Mouse (Mus musculus): ENCODE data around the gene Cdk5. TPM values are rescaled to one million over a fixed set of nuclear protein-coding genes. Genes with fewer than 3 reads are reported as not detected.

The Cdk5 gene
- polyA plus RNA-seq (2015; fragmentation: Nextera tagmentation; extraction: Ambion mirVana): 37.0 and 38.1 TPM in 2 replicates

DNA sequence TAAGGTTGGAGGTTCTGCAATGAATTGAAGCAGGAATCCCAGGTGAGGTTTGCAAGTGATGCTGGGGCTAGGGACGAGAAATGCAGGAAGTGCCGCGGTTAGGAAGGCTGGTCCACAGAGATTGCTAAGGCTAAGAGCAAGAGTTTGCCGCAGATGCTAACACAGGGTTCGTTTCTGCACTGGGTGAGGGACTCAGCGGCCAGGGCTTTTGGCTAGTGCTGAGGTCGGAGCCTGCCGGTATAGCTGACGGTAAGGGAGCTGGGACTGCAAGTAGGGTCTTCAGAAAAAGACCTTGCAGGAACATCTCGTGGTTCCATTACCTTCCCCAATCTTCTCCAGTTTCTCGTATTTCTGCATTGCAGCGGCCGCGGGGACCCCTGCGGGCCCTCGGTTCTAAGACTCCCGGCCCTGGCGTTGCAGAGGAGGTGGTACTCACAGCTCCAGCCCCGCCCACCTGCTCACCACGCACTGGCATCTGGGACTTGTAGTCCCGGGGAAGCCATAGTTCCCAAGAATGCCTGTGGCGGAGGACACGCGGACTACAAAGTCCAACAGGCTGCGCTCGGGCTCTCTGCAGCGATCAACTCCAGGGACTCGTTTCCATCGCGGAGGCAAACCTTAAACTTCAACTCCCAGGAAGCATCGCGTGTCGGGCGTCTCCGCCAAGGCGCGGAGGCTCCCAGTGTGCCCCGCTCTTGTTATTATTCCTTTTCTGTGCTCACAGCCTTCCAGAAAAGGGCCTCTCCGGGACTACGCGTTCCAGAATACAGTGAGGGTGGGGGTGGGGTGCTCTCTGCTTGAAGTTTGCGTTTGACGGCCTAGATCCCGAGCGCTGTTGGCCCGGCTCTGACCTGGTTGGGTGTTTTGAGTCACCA lies at the start of gene Cdk5, which contains the start of gene Slc4a2:
TSS of gene Cdk5 (minus strand) at position 402 of the 875 bp plus-strand sequence.
TSS of gene Slc4a2 (plus strand) at position 709 of the 875 bp plus-strand sequence.
- under 1% methylated on average over 46 of the region's 46 CpGs for WGBS
- H3K4me2 ChIP-seq (ENCODE audit: low read depth, low read length): peak within 1 kb of the TSS; percentile 86
- H3K27me3 ChIP-seq (replicated peaks; ENCODE audit: control insufficient read depth, insufficient read depth, low read length): no peaks in the 10 kb centered on the region
- peak; percentile 89 for ATAC-seq
- peaks cover 27% of the 10 kb centered on the region for H3K4me1 ChIP-seq (ENCODE audit: control insufficient read depth, insufficient read depth, low read length)
- peak within 1 kb of the TSS; percentile 76 for H3K4me3 ChIP-seq (ENCODE audit: low read length)
- H3K9me3 ChIP-seq (ENCODE audit: control insufficient read depth, low read length): no peaks in the 10 kb centered on the region
- H3K36me3 ChIP-seq (ENCODE audit: control insufficient read depth, insufficient read depth, low read length): no peaks in the 10 kb centered on the region
- H3K27ac ChIP-seq (ENCODE audit: low read length): peak within 1 kb of the TSS; percentile 98
- H3K9ac ChIP-seq (ENCODE audit: low read depth, low read length): peak within 1 kb of the TSS; percentile 81

DNA sequence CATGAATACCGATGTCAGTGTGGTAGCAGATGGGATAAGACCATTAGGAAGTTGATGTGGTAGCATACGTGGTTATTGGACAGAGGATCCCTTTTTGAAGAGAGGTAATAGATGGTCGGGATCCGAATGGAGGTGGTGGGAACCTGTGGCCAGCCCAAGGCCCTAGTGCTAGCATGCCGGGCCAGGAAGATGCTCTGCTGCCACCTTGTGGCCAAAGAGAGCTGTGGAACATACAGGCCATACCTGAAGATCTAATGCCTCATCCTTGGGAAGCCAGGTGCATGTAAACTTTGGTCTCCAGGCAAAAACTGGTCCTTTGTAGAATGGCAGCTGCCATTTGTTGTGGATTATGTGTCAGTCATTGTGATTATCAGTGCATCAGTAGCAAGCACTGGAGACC lies 47.3 kb upstream of the Cdk5 start:
- WGBS: 11% methylated on average over 5 of the region's 5 CpGs
- H3K27ac ChIP-seq (ENCODE audit: low read length): no peak overlapping the region
- peak; percentile 42; the same call in 1 of the 2 replicates for ATAC-seq
- H3K36me3 ChIP-seq (ENCODE audit: control insufficient read depth, insufficient read depth, low read length): 0 out of 2 replicates have a peak, but pooled peaks cover 2% of the 10 kb centered on the region
- no peak overlapping the region for H3K9ac ChIP-seq (ENCODE audit: low read depth, low read length)
- peaks cover 32% of the 10 kb centered on the region for H3K4me1 ChIP-seq (ENCODE audit: control insufficient read depth, insufficient read depth, low read length)
- H3K4me2 ChIP-seq (ENCODE audit: low read depth, low read length): no peak overlapping the region
- H3K27me3 ChIP-seq (replicated peaks; ENCODE audit: control insufficient read depth, insufficient read depth, low read length): peaks cover 6% of the 10 kb centered on the region; the same call in 1 of the 2 replicates
- no peak overlapping the region for H3K4me3 ChIP-seq (ENCODE audit: low read length)
- H3K9me3 ChIP-seq (ENCODE audit: control insufficient read depth, low read length): no peaks in the 10 kb centered on the region

DNA sequence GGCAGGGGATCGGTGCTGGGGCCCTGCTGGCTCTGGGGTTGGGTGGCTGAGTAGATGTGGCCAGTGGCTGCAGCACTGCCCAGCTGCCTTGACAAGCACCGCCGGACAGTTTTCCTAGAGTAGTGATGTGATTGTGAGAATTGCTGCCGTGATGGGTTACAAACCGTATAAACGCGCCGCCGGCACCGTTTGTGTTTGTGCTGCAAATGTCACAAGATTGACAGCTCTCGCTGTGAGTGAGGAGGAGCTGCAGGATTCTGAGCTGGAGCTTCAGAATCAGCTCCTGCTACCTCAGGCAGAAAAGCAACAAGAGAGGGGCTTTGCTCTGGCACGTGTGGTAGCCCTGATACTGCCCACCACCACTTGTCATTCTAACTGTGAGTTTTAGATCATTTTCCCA lies 43.4 kb upstream of the Cdk5 start:
- Histone ChIP-seq H3K4me2 (ENCODE audit: low read depth, low read length) (no peak overlapping the region), H3K27me3 (replicated peaks; ENCODE audit: control insufficient read depth, insufficient read depth, low read length) (no peaks in the 10 kb centered on the region), H3K9ac (ENCODE audit: low read depth, low read length) (no peak overlapping the region), H3K27ac (ENCODE audit: low read length) (no peak overlapping the region), H3K4me1 (ENCODE audit: control insufficient read depth, insufficient read depth, low read length) (0 out of 2 replicates have a peak, but pooled peaks cover 3% of the 10 kb centered on the region), H3K9me3 (ENCODE audit: control insufficient read depth, low read length) (no peaks in the 10 kb centered on the region), H3K36me3 (ENCODE audit: control insufficient read depth, insufficient read depth, low read length) (no peaks in the 10 kb centered on the region), H3K4me3 (ENCODE audit: low read length) (no peak overlapping the region)
- 66% methylated on average over 12 of the region's 12 CpGs for WGBS
- ATAC-seq: no peak

DNA sequence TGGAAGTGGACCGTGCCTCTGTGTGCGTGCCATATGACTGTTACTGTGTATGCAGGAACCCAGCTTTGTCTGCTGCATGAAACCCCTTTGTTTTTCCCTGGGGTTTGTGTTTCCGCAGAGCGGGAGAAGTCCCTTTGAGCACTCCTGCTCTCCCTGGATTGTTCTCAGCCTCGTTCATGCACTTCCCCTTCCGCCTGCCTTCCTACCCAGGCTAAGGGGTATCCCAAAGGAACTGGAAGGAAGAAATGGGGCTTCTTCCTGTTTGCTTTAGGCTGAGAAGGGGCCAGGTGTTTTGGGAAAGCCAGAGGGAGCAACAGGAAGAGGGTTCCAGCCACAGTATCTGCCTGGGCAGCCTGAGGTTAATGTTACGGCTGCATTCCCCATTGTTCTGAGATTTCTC lies 32.3 kb upstream of the Cdk5 start:
- no peaks in the 10 kb centered on the region for H3K27me3 ChIP-seq (replicated peaks; ENCODE audit: control insufficient read depth, insufficient read depth, low read length)
- H3K9ac ChIP-seq (ENCODE audit: low read depth, low read length): 0 out of 2 replicates have a peak overlapping the region, but pooled peaks have one; percentile 24
- no peak overlapping the region for H3K4me3 ChIP-seq (ENCODE audit: low read length)
- H3K4me2 ChIP-seq (ENCODE audit: low read depth, low read length): peak overlapping the region; percentile 7; the same call in 1 of the 2 replicates
- ATAC-seq: no peak
- H3K9me3 ChIP-seq (ENCODE audit: control insufficient read depth, low read length): no peaks in the 10 kb centered on the region
- peaks cover 40% of the 10 kb centered on the region for H3K4me1 ChIP-seq (ENCODE audit: control insufficient read depth, insufficient read depth, low read length)
- peak overlapping the region; percentile 50; the same call in 1 of the 2 replicates for H3K27ac ChIP-seq (ENCODE audit: low read length)
- 67% methylated on average over 7 of the region's 7 CpGs for WGBS
- no peaks in the 10 kb centered on the region for H3K36me3 ChIP-seq (ENCODE audit: control insufficient read depth, insufficient read depth, low read length)

DNA sequence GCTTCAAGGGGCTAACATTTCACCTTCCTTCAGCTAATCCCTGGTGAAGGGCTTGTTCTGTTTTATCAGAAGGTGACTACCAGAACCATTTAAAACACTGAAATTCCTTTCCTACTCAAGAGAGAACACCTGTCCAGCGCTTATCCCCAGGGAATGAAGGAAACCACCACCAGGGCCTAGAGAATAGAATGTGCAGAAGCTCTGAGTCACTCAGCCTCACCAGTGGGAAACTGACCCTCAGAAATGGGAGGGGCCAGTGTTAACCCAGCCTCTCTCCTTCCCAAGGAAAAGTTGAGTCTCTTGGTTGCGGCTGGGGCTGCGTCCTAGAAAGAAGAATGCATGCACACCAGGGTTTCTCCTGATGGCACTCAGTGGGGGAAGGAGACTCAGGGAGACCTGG lies 31.7 kb upstream of the Cdk5 start:
- H3K4me3 ChIP-seq (ENCODE audit: low read length): no peak overlapping the region
- H3K27me3 ChIP-seq (replicated peaks; ENCODE audit: control insufficient read depth, insufficient read depth, low read length): no peaks in the 10 kb centered on the region
- no peak for ATAC-seq
- H3K36me3 ChIP-seq (ENCODE audit: control insufficient read depth, insufficient read depth, low read length): no peaks in the 10 kb centered on the region
- H3K4me1 ChIP-seq (ENCODE audit: control insufficient read depth, insufficient read depth, low read length): peaks cover 40% of the 10 kb centered on the region
- H3K4me2 ChIP-seq (ENCODE audit: low read depth, low read length): peak overlapping the region; percentile 7; the same call in 1 of the 2 replicates
- peak overlapping the region; percentile 50; the same call in 1 of the 2 replicates for H3K27ac ChIP-seq (ENCODE audit: low read length)
- 0 out of 2 replicates have a peak overlapping the region, but pooled peaks have one; percentile 24 for H3K9ac ChIP-seq (ENCODE audit: low read depth, low read length)
- WGBS: 69% methylated on average over 3 of the region's 3 CpGs
- no peaks in the 10 kb centered on the region for H3K9me3 ChIP-seq (ENCODE audit: control insufficient read depth, low read length)

DNA sequence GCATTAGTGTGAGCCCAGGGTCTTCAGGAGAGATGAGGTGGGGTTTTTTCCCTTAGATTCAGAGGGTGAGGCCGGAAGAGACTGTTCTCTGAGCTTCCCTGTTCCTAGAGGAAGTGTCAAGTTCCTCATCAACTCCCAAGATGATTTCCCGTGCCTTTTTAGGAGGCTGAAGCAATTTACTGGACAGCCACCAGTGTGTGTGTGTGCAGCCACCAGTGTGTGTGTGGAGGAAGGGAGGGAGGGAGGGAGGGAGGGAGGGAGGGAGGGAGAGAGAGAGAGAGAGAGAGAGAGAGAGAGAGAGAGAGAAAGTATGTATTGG lies 30.6 kb upstream of the Cdk5 start:
- no peak overlapping the region for H3K4me3 ChIP-seq (ENCODE audit: low read length)
- no peaks in the 10 kb centered on the region for H3K9me3 ChIP-seq (ENCODE audit: control insufficient read depth, low read length)
- H3K36me3 ChIP-seq (ENCODE audit: control insufficient read depth, insufficient read depth, low read length): no peaks in the 10 kb centered on the region
- peak overlapping the region; percentile 96 for H3K4me2 ChIP-seq (ENCODE audit: low read depth, low read length)
- H3K9ac ChIP-seq (ENCODE audit: low read depth, low read length): no peak overlapping the region
- 14% methylated on average over 2 of the region's 2 CpGs for WGBS
- H3K27me3 ChIP-seq (replicated peaks; ENCODE audit: control insufficient read depth, insufficient read depth, low read length): no peaks in the 10 kb centered on the region
- no peak overlapping the region for H3K27ac ChIP-seq (ENCODE audit: low read length)
- ATAC-seq: no peak
- peaks cover 40% of the 10 kb centered on the region for H3K4me1 ChIP-seq (ENCODE audit: control insufficient read depth, insufficient read depth, low read length)

DNA sequence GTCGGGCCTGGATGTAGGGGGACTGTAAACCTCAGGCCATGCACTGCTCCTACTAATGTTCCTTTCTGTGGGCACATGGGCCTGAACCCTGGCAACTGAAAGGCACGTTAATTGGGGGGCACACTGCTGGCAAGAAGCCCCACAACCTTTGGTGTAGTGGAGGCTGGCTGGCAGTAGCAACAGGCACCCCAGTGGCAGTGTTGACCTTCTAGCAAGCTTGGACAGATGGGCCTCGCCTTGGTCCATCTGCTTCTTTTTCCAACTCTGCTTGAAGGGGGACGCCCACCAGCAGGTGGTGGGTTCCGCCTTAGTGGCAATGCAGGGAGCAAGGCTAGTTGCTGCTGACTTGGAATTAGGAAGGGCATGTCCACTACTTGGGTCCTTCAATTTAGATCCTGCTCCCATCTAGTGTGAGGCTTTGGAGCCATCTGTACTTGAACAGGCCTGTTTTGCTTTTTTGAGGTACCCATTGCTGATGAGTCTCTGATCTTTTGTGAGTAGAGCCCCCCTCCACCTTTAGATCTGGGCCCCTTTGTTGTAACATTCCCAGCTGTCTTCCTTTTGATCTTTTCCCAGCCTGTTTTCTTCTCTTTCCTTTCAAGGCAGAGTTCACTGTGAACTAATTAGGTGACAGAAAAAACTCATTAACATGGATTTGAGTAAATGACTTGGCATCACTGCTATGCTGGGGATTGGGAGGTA lies 30.1 kb upstream of the Cdk5 start:
- Histone ChIP-seq H3K9me3 (ENCODE audit: control insufficient read depth, low read length) (no peaks in the 10 kb centered on the region), H3K27me3 (replicated peaks; ENCODE audit: control insufficient read depth, insufficient read depth, low read length) (no peaks in the 10 kb centered on the region), H3K4me2 (ENCODE audit: low read depth, low read length) (peak overlapping the region; percentile 96), H3K36me3 (ENCODE audit: control insufficient read depth, insufficient read depth, low read length) (no peaks in the 10 kb centered on the region), H3K9ac (ENCODE audit: low read depth, low read length) (peak overlapping the region; percentile 90), H3K27ac (ENCODE audit: low read length) (peak overlapping the region; percentile 51), H3K4me3 (ENCODE audit: low read length) (peak overlapping the region; percentile 93), H3K4me1 (ENCODE audit: control insufficient read depth, insufficient read depth, low read length) (peaks cover 40% of the 10 kb centered on the region)
- WGBS: 18% methylated on average over 5 of the region's 5 CpGs
- ATAC-seq: no peak

DNA sequence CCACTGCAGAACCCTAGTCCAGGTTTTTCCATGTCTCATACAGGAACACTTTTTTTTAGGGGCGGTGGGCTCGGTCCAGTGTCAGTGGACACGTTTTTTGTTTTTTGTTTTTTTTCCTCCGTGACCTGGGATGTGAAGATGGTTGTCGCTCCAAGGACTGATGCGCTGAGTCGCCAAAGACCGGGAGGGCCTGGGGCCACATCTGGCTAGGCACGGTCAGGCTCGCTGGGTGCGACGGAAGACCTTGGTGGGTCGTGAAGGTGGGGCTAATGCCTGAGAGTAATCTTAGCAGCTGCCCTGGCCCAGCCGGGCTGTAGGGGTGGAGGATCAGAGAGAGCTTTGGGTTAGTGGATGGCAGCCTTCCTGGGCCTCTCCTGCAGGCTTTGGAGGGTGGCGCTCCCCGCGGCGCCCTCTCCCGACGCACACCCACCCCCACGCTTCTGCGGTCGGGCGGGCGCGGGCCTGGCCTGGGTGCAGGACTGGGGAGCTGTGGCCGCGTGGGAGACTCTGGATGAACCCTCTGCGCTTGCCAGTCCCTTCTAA lies 29.4 kb upstream of the Cdk5 start:
- Histone ChIP-seq H3K9ac (ENCODE audit: low read depth, low read length) (peak overlapping the region; percentile 90), H3K27me3 (replicated peaks; ENCODE audit: control insufficient read depth, insufficient read depth, low read length) (no peaks in the 10 kb centered on the region), H3K9me3 (ENCODE audit: control insufficient read depth, low read length) (no peaks in the 10 kb centered on the region), H3K36me3 (ENCODE audit: control insufficient read depth, insufficient read depth, low read length) (no peaks in the 10 kb centered on the region), H3K4me2 (ENCODE audit: low read depth, low read length) (peak overlapping the region; percentile 96), H3K4me3 (ENCODE audit: low read length) (peak overlapping the region; percentile 93), H3K27ac (ENCODE audit: low read length) (peak overlapping the region; percentile 89), H3K4me1 (ENCODE audit: control insufficient read depth, insufficient read depth, low read length) (peaks cover 45% of the 10 kb centered on the region)
- under 1% methylated on average over 26 of the region's 29 CpGs for WGBS
- ATAC-seq: peak; percentile 21; the same call in 1 of the 2 replicates

All from intestine, embryonic 16.5 days (tissue).